Mouse (Mus musculus): ENCODE results near the gene Phactr4.

- TF ChIP-seq CTCF (IDR thresholded peaks at IDR 0.05; ENCODE audit: borderline replicate concordance, extremely low read depth, insufficient read depth, insufficient read length) (no peak), POLR2A (IDR thresholded peaks at IDR 0.05; ENCODE audit: borderline replicate concordance, extremely low read depth, insufficient read depth, insufficient read length, poor library complexity, severe bottlenecking) (no peak)
Observed at GRCm38 (mm10) chr4:132391063-132391740, 31.1 kb downstream of the Phactr4 start.
